Mouse (Mus musculus) NIH3T3 (cell line): Measurements from ENCODE around the gene Dennd1a.
A peak's percentile ranks its signal among the peaks of the same experiment; 100 is the strongest.

Source experiments
- DNase-seq: peaks from one replicate; pipeline ENCODE4 v3.0.0-alpha.2; 2012; ENCODE audit warnings: low read depth

The Dennd1a gene

GRCm38 (mm10) chr2:38045286-38045685 is 241.9 kb downstream of the Dennd1a start:
- DNase-seq: no peak

DNA sequence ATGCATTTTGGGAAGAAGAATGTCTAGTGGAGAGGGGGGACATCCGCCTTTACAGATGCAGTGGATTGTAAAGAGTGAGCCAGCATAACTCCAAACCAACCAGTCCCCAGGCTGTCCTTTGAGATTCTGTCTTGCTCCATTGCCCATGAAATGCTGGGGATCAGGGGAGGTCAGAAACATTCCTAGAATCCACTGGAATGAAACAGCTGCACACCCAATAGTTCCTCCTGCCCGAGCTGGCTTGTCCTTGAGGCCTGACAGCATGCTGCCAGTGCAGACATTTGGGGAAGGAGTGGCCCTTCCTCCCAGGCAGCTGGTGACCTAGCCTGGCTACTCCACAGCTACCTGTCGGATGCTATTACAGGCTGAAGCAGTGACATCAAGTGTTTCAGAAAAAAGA is 246.3 kb downstream of the Dennd1a start:
- no peak for DNase-seq

GRCm38 (mm10) chr2:38039621-38040020 is 247.6 kb downstream of the Dennd1a start:
- no peak for DNase-seq

- no peak for DNase-seq
Observed at GRCm38 (mm10) chr2:38028317-38028716, 258.9 kb downstream of the Dennd1a start.

GRCm38 (mm10) chr2:38025615-38026014 is 261.6 kb downstream of the Dennd1a start:
- no peak for DNase-seq

DNA sequence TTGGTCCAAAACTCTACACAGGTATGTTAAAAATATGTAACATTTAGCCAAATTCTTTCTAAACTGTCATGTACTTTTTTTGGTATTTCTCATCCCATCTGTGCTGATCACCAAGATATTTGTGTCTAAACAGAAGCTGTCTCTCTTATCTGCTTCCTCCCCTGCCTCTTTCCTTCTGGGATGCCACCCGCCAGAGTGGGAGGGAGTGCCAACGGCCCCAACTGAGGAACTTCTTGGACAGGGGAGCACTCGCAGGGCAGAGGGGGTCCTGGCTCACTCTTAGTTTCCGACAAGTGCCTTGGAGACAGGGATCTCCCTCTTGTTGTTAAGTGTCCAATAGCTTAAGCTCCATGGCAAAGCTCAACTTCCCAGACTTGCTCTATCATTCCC is 263.5 kb downstream of the Dennd1a start:
- DNase-seq: no peak

DNA sequence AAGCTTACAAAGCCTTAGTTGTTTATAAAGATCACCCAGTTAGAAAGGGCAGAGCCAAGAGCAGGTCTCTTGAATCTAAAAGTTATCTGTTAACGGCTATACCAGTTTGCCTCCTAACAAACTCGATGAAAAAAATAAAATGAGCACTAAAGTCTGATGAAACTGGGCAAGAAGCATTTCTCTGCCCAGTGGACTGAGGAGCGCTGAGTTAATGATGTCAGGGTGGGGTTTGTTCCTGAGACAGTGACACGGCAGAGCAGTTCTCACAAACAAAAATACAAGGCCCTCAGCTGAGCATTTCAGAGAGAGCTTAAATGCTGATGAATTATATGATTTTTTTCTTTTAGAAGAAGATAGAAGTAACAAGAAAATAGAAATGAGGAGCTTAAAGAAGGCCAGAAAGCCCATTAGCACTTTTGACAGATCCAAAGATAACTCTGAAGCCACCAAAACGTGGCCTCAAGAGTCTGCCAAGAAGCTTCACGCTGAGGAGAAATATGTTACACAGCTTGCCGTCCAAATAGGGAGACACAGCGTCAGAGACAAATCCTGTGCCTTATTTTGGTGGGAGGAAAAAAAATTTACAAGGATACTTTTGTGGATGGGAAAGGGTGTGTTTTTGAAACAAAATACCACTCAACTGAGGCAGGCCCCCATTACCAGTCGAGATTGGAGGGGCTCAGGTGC is 264.0 kb downstream of the Dennd1a start:
- no peak for DNase-seq

DNA sequence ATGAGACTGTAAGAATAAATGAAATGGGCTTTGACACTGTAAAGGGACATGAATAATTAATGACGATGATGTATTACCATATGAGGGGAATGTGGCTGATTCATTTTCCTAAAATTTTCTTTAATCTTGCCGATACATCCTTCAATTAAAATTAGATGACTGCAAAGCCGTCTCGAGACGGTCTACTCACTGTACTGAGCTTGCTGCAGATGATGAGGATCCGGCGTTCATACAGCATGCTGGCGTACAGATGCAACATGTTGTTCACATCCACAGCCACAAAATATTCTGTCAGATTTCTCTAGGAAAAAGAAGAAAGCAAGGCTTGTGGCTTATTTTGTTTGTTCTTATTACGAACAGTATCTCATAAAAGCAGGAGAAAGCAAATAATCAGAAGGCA is 266.0 kb downstream of the Dennd1a start:
- no peak for DNase-seq

GRCm38 (mm10) chr2:38014702-38015101 is 272.5 kb downstream of the Dennd1a start:
- DNase-seq: no peak

DNA sequence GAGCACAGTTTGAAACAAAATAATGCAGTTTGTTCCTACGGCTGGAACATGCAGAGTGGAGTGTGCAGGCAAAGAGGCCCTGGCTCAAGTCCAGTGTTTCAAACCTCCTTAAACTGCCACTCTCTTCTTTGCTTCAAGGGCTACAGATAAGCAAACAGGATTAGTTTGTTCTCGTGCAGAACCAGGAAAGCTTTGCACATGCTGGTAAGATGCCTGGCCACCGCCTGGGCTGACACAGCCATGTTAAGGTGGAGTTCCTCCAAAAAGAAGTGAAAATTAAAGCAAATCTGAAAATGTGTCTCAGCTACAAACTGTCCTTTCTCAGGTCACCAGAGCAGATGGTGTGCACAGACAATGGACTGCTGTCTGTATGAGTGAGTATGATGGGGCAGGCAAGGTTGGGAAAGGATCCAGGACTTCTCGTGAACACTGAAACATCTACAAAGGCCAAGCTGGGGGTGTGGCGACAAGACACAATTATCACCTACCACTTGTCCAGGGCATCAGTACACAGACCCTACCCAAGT is 273.3 kb downstream of the Dennd1a start:
- DNase-seq: peak; percentile 20

DNA sequence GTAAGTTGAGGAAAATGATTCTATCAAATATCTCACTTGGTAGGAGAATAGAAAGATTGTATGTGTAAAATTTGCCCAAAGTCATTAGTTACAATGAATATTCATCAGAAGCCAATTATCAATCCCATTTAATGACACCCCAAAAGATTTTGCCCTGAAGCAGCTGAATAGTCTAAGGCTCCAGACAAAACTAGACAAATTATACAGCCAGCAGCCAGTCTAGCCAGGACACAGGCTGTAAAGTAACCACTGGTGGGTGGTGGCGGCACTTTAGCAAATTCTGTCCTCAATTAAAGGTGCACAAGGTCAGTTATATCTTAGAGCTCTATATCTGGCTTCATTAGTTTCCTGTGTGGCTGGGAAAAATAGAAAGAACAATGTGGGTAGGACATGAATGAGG is 280.0 kb downstream of the Dennd1a start:
- no peak for DNase-seq

DNA sequence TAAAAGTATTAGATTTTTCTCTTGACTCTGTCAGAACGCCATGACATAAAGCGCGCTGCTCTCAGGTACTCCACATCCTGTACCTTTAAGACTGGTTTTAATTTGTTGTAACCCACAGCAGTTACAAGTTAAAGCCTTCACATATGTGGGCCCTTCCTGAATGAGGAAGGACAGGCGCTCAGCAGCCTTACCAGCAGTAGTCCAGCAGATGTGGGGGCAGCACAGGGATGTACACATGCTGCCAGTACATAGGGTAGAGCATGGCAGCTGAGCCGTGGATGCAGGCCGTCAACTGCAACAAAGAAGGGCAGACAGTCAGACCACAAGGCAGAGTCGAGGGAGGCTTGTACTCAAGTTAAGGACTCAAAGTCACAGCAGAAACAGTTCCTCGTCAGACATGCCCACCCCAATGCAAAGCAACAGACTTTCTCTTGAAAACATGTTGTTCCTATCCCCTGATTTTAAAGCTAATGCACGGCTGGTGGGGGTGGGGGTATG is 284.0 kb downstream of the Dennd1a start:
- DNase-seq: no peak

GRCm38 (mm10) chr2:38001004-38001403 is 286.2 kb downstream of the Dennd1a start:
- DNase-seq: no peak

- no peak for DNase-seq
Observed at GRCm38 (mm10) chr2:37997966-37998365, 289.2 kb downstream of the Dennd1a start.

DNA sequence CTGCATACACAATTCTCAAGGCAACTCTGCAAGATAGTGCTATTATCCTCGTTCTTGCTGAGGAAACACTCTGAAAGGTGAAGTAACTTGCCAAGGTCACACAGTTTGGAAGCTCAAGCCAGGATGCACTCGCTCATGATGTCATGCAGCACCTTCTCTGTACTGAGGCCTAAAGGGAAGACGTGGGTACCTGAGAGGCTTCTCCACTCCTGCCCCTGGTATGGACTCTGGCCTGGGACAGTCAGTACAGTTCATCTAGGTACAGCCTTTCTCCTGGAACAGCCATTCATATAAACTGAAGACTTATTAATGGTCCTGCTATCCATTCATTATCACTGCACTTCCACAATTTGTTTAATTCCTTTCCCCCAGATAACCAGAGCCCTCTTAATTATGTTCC is 298.1 kb downstream of the Dennd1a start:
- DNase-seq: no peak

GRCm38 (mm10) chr2:37988301-37988700 is 298.9 kb downstream of the Dennd1a start:
- DNase-seq: no peak

- peak; percentile 24 for DNase-seq
Observed at GRCm38 (mm10) chr2:37985690-37986222, 301.4 kb downstream of the Dennd1a start.

DNA sequence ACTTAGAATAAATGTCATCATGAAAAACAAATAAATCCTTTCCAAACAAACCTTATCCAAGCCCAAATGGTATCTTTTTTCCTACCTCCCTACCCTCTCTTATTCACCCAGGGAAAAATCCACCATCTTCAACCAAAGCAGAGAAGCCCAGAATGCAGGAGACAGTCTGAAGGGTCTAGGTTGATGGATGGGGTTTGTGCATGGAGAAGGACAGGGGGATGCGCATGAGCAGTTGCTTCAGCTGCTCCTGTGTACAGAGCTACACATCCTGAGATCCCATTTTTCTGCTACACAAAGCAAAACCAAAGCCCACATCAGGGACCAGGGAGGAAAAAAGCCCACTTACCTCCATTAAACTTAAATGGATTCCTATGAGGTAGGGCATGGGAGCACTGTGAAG is 304.5 kb downstream of the Dennd1a start:
- no peak for DNase-seq

DNA sequence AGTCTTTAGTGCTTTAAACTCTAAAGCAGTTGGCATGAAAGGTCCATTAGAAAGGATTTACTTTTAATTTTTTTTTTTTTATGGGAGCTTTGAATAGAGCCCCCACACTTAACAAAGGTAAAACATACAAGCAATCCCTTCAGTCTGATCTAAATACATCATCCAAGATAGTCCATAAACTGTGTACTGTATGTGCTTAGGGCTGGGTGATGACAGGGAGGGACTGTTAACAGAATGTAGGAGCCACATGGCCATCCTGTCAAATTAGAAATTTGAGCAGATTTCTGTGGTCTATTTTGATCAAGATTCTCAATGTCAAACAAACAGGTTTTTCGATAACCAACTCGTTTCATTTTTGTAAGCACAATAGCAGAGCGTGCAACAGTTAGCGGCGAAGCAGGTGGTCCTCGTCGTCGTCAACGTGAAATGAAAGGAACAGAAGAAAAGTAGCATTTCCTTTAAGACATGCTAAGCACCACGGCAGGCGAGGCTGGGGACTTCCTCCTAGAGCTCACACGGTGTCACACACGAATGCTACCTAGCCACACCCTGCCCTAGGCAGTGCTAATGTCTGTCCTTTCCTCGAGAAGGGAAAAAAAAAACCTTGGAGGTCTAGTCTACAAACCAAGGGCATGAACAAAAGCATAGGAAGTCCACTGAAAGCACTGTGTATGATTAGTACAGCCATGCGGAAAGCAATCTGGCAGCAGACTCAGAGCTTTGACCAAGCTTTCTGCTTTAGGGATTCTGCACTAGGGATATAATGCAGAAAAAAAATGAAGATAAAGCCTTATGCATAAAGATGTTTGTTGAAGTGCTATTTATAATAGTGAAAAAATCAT is 305.4 kb downstream of the Dennd1a start:
- no peak for DNase-seq

- no peak for DNase-seq
Observed at GRCm38 (mm10) chr2:37974201-37974600, 313.0 kb downstream of the Dennd1a start.

- no peak for DNase-seq
Observed at GRCm38 (mm10) chr2:37972621-37973020, 314.6 kb downstream of the Dennd1a start.

DNA sequence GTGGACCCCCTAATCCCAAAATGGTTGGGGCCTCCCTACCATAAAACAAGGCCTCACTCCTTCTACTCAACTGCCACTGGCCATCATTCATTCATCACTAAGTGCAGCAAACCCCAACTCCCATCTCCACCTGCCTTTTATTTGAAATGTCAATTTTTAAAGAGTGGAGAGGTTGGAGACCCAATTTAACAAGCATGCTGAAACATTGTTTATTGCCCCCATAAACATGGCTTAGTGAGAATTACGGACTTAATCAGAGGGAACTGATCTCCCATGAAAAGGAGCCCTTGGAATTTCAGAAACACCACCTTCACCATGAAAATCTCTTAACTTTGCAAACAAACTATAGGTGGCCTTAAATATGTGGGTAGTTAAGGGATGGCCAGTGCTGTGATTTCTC is 315.5 kb downstream of the Dennd1a start:
- DNase-seq: no peak
